Mouse (Mus musculus): ENCODE data around the gene Tti1.

Gene Tti1

DNA sequence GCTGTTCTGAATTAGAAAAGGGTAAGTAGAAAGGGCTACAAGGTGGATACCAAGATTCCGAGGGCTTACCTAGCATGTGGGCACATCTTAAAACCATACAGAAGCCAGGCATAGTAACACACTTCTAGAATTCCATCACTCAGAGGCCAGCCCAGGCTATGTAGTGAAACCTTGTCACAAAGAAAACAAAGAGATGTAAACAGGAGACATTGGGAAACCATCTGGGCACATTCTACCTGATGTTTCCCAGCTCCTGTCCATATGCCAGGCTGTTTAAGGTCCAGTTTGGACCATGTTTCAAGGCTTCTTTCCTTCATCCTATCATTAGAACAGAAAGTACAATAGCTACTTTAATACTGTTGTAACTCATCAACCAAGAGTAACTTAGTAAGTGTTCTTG, 9.3 kb upstream of the Tti1 start:
- DNase-seq, result no peak

- DNase-seq, result no peak
These were observed 8.7 kb upstream of the Tti1 start for GRCm38 (mm10) chr2:158036953-158037352.

DNA sequence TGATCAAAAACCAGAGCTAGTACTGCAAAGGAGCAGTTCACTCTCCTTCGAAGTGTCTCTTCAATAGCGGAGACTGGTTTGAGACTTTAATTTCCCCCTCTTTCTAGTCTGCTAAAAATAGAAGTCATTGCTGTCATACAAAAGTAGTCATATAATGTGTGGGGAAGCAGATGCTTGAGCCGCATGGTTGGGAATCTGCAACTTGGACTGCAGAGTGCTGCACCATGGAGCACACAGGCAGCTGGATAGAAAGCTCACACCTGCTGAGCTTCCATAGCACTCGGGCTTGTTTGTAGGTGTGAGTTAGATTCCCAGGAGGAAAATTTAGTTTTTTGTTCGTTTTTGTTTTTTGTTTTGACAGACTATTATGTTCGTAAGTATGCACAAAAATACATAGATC, 8.2 kb upstream of the Tti1 start:
- DNase-seq, result no peak

DNA sequence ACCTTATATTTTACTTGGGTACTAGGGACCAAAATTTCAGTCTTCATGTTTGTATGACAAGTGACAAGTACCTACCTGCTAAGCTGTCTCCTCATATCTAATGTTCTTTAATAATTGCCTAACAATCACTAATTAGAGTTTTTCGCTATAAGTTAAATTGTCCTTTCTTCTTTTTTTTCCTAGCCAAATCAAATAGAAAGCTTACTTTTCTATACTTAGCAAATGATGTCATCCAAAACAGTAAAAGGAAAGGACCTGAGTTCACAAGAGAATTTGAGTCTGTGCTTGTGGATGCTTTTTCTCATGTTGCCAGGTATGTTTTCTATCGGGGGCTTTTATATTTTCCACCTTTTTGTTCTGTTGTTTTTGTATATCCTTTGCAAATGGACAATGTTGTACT, 7.6 kb upstream of the Tti1 start:
- DNase-seq, result no peak

- no peak for DNase-seq
These were observed 1.8 kb upstream of the Tti1 start for GRCm38 (mm10) chr2:158030007-158030406.

DNA sequence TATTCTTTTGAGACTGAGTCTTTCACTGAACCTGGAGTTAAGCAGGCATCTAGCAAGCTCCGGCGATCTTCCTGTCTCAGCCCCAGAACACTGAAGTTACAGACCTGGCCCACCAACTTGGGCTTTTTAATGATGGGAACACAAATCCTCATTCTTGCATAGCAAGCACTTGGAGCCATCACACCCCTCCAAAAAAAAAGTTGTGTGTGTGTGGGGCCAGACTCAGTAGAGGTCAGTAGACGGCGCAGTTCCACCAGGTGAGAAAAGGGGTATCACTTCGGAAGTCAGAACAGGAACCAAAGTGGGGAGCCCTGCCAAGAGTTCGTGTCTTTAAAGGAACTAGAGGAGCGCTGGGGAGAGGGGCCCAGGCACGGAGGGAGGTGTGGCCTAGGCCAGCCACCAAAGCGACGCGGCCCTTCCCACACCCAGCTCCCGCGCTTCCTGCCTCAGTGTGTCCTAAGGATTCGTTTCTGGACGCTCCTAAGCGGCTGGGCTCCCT, 329 bp downstream of the Tti1 start:
- no peak for DNase-seq

- DNase-seq, result no peak
These were observed 10.9 kb downstream of the Tti1 start for GRCm38 (mm10) chr2:158017330-158017729.

DNA sequence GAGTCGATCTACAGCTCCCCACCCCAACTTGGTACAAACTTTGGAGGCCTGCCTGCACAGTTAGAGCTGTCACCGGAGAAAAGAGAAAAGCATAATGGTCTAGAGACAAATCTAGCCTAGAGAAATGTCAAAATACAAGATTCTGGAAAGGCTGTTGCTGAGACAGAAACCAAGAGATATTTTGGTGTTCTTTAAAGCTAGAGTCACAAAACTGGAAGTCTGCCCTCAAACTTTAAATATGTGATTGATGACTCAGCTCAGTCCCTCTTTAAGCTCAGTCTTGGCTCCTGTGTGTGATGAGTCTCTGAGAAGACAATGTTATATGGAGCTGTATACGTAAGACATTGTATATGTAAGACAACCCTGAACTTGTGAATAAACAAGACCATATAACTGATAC, 15.6 kb downstream of the Tti1 start:
- DNase-seq, result no peak

DNA sequence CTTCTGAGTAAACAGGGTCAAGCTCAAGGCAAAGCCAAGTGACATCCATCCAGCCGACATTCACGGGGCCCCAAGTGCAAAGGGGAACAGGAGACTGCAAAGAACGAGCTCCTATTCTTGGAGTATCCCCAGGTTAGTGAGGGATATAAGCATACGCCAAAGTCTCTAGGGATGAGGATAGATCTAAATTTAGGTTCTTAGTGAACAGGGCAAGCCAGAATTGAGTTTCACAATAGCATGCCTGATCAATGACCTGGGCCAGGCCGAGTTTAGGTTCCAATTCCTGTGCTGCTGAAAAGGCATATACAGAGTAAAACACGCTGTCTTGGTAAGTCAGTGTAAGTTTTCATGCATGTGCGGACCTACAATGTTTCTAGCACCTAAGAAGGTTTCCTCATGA, 18.9 kb downstream of the Tti1 start:
- no peak for DNase-seq

- DNase-seq, result no peak
These were observed 22.6 kb downstream of the Tti1 start for GRCm38 (mm10) chr2:158005641-158006040.

DNA sequence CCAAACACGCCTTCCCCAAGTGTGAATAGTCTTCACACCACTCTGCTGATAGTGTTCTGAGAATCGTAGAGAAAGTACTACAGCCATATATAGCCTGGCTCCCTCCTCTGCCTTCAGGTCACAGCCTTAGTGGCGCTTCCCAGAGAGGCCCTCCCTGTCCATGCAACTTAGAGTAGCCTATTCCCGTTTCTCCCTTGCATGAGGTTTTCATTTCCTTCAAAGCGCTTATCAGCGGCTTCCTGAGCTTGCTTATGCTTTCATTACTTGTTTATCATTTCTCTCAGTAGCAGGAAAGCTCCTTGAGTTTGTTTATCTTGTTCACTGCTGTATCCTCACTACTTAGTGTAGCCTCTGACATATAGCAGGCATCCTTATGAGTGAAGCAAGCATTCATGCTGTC, 23.6 kb downstream of the Tti1 start:
- no peak for DNase-seq

DNA sequence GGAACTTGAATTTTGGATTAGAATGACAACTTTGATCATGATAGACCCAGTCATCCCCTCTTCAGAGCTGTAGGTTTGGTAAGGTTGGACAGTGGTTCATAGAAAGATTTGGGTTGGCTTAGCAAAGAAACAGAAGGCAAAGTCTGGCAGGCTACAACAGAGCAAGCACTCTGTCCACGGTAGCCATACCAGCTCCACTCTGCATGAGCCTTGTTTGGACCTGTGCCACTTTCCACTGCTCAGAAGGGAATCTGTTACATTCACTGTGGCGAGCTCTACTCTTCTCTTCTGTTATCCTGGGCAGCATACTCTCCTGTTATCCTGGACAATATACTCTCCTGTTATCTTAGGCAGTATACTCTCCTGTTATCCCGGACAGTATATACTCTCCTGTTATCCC, 29.4 kb downstream of the Tti1 start:
- no peak for DNase-seq

- DNase-seq, result no peak
These were observed 35.7 kb downstream of the Tti1 start for GRCm38 (mm10) chr2:157992501-157992900.

DNA sequence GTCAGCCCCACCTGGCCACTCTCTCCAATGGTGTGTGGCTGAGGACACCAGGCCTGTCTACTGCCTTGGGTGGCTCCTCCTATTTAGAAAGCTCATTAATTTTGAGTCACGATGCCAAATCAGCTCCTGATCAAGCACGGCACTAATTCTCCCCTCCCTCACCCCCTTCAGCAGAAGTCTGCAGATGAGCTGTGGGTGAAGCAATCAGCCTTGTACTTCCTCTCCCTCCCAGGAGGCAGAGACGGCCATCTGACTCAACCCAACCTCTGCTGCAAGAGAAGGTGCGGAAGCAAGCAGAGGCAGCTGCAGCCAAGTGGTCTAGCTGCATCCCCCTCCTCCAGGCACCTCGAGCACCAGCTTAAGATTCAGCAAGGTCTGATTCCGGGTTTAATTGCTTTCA, 37.2 kb downstream of the Tti1 start:
- DNase-seq, result no peak

GRCm38 (mm10) chr2:157989946-157990345, 38.3 kb downstream of the Tti1 start:
- DNase-seq, result no peak

GRCm38 (mm10) chr2:157988416-157989190, 39.6 kb downstream of the Tti1 start:
- DNase-seq, result no peak

DNA sequence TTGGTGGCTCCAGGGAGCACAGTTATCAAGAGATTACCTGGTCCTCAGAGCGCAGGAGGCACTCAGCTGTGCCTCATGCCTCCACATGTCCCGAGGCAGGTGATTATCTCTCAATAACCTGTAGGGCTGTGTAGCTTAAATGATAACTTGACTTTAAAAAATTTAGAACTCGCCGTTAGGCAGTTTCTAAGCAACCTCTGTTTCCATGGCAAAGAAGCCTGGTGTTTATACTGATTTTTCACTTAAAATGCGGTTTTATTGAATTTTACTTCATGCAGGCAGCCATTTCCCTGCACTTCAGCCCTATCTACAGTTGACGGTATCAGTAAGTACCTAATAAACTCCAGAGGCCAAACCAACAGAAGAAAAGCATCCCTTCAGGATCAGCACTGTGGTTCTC, 42.0 kb downstream of the Tti1 start:
- no peak for DNase-seq

- DNase-seq, result no peak
These were observed 42.6 kb downstream of the Tti1 start for GRCm38 (mm10) chr2:157985611-157986010.

GRCm38 (mm10) chr2:157983276-157983675, 45.0 kb downstream of the Tti1 start:
- no peak for DNase-seq

DNA sequence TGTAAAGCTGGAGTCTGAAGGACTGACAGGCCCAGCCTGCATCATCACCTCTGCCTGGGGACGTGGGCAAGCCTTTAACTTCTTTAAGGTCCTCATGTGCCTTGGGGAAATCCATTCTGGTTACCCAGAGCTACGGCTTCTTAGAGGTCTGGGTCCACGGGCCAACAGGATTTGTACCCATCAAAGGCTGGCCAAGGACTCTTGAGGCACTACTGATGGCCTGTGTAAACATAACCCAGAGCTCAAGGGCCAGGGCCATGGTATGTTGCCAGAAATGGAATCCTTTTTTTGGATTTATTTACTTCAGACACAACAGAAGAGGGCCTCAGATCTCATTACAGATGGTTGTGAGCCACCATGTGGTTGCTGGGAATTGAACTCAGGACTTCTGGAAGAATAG, 45.5 kb downstream of the Tti1 start:
- DNase-seq, result no peak

DNA sequence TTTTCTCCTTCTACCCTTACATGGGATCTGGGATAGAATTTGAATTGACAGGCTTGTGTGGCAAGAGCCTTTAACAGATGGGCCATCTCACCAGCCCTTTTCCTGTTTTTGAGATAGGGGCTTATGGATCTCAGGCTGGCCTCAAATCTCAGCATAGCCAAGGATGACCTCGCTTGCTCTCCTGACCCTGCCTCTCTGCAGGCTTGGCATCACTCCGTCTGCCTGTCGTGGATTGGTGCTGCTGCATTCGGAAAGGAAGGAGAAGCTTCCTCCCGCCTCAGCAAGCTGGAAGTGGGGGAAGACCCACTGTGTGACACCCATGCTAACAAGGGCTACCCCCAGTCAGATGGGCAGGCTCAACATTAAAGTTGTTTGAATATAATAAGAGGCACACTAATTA, 49.0 kb downstream of the Tti1 start:
- DNase-seq, result no peak

DNA sequence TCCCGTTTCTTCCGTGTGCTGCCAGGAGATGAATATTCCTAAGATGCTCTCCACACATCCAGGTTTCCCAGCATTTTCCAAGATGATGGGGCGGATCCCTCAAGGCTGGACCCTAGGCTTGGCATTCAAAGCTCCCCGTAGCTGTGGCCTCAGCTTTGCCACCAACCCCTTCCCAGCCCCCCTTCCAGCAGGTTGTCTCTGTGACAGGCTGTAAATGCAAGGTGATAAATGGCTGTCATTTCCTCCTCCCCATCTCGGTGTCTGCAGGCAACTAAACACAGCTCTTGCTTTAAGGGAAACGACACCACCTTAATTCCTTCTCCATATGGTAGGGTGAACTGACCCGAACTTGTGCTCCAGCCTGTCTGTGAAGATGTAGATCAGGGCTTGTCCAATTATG, 52.6 kb downstream of the Tti1 start:
- DNase-seq, result no peak

DNA sequence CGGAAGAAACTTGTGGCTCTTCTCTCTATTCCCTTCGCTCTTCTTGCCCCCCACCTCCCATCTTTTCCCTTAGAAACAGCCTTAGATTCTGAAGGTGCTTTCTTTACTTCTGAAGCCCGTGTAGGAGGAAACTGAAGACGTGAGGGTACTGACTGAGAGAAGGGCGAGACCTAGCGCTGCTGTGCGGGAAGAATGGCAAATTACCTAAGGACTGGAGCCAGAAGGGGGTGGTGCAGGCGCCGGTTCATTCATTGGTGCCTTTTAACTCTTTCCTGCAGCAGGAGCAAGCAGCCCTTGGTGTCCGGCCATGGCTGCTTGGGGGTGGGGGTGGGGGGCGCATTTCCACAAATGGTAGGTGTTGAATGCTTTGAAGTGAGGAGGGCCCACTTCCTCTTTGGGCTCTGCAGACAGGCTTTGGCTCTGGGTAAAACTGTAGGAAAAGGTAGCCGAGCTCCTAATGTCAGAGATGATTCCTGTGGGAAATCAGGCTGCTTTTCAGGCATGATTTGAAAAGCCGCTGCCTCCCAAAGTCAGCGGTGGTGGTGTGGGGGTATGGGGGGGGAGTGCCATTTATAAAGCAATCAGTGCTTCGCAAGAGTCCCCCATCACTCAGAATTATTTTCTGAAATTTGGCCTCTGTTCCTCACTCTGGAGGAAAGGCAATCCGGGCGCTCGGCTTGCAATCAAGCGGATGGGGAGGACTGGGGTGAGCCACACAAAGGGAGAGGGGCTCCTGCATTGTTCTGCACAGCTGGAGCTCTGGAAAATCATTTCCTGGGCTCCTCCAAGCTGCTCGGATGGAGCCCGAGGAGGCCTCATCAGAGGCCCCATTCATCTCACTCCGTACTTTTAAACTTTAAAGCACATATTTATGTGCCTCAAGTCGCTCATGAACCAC, 53.4 kb downstream of the Tti1 start:
- DNase-seq, result no peak

DNA sequence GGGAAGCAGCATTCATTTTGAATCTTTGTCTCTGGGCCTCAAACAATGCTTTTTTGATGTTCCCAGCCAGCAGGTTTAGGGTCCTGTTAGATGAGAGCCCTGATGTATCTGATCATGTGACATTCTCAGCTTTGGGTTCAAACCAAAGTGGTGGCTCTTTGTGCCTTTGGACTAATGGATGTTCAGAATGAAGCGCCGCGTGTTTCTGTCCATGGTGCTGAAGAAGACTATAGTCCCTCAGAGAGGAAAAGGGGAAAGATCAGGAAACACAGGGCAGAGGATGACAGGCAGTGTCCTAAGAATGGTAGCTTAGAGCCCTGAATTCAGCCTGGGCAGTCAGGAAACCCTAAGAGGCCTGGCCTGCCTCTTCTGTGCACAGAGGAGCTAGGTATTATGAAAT, 57.6 kb downstream of the Tti1 start:
- DNase-seq, result peak; percentile 86

Measured in kidney, postnatal 10 days (tissue).